Mouse (Mus musculus) kidney, adult 11 months (tissue): Measurements from ENCODE around the gene Ick.

ENCODE experiments used
- DNase-seq: peaks from one replicate; pipeline ENCODE4 v3.0.0; 2022

Gene Ick

GRCm38 (mm10) chr9:78195034-78195433 lies 86.0 kb downstream of the Ick start:
- no peak for DNase-seq

- DNase-seq = no peak
Measured at GRCm38 (mm10) chr9:78197801-78198200, 88.8 kb downstream of the Ick start.

GRCm38 (mm10) chr9:78204194-78204593 lies 95.2 kb downstream of the Ick start:
- peak; percentile 46 for DNase-seq

- DNase-seq = no peak
Measured at GRCm38 (mm10) chr9:78208956-78209355, 100.0 kb downstream of the Ick start.

GRCm38 (mm10) chr9:78210079-78210478 lies 101.1 kb downstream of the Ick start:
- DNase-seq = no peak

GRCm38 (mm10) chr9:78210821-78211220 lies 101.8 kb downstream of the Ick start:
- no peak for DNase-seq

GRCm38 (mm10) chr9:78211521-78211920 lies 102.5 kb downstream of the Ick start:
- DNase-seq = no peak

- DNase-seq = no peak
Measured at GRCm38 (mm10) chr9:78212341-78213049, 103.5 kb downstream of the Ick start.

- no peak for DNase-seq
Measured at GRCm38 (mm10) chr9:78217074-78217473, 108.1 kb downstream of the Ick start.
